Mouse (Mus musculus) kidney, embryonic 14.5 days (tissue): ENCODE data around the gene Hmcn1. TPM values are rescaled to one million over a fixed set of nuclear protein-coding genes. Genes with fewer than 3 reads are reported as not detected.

Experiments used
- ATAC-seq: fragments of 200-750 bp; cut with Nextera tagmentation; 2 replicates; pipeline ENCODE4 v1.8.0; 2017; ENCODE audit warnings: moderate number of reproducible peaks, mild to moderate bottlenecking, moderate TSS enrichment, moderate library complexity; ENCODE audit not compliant: low FRiP score, low TSS enrichment
- H3K27ac ChIP-seq: fragments of 300-500 bp; sonication (generic); 2 replicates; pipeline ENCODE4 v1.5.1; 2014; ENCODE audit warnings: low read depth, mild to moderate bottlenecking, low read length, moderate library complexity, mixed read lengths
- H3K27me3 ChIP-seq: fragments of 300-500 bp; sonication (generic); 2 replicates; pipeline ENCODE4 v1.6.1; 2014; ENCODE audit warnings: mild to moderate bottlenecking, low read length; ENCODE audit not compliant: control insufficient read depth, insufficient read depth
- H3K36me3 ChIP-seq: fragments of 300-500 bp; sonication (generic); 2 replicates; pipeline ENCODE4 v1.6.1; 2014; ENCODE audit warnings: low read length, mixed read lengths; ENCODE audit not compliant: control insufficient read depth, insufficient read depth
- H3K4me1 ChIP-seq: fragments of 300-500 bp; sonication (generic); 2 replicates; pipeline ENCODE4 v1.6.1; 2014; ENCODE audit warnings: low read length, mixed read lengths; ENCODE audit not compliant: control insufficient read depth, insufficient read depth
- H3K4me2 ChIP-seq: fragments of 300-500 bp; sonication (generic); replicated peaks from 2 replicates; pipeline ENCODE4 v1.6.1; 2014; ENCODE audit warnings: low read depth, mild to moderate bottlenecking, low read length
- H3K4me3 ChIP-seq: fragments of 300-500 bp; sonication (generic); 2 replicates; pipeline ENCODE4 v1.5.1; 2014; ENCODE audit warnings: mild to moderate bottlenecking, low read length
- H3K9ac ChIP-seq: fragments of 300-500 bp; sonication (generic); 2 replicates; pipeline ENCODE4 v1.6.1; 2014; ENCODE audit warnings: low read depth, mild to moderate bottlenecking, low read length, moderate library complexity
- H3K9me3 ChIP-seq: fragments of 300-500 bp; sonication (generic); 2 replicates; pipeline ENCODE4 v1.6.1; 2016; ENCODE audit warnings: low read length; ENCODE audit not compliant: control insufficient read depth
- WGBS: fragments of 180-500 bp; shearing (Covaris S2); extraction: QIAGEN DNeasy Blood & Tissue Kit; methylation state at CpG from one replicate; pipeline ENCODE4 v1.1.7; 2014; 5-methylcytosine and 5-hydroxymethylcytosine counted together
- polyA plus RNA-seq: library from polyadenylated mRNA; unstranded; fragments of >200 nt; fragmentation: Nextera tagmentation; extraction: Ambion mirVana; gene quantifications from 2 replicates; pipeline ENCODE4 v1.2.1, GENCODE M21; 2014

Hmcn1 gene
- polyA plus RNA-seq, 1 experiment from 2014 or later, result 34.0 TPM

- WGBS, result 54% methylated on average over 5 of the region's 5 CpGs
- H3K9ac ChIP-seq, result no peak overlapping the region
- no peak for ATAC-seq
- no peak overlapping the region for H3K27ac ChIP-seq
- no peaks in the 10 kb centered on the region for H3K36me3 ChIP-seq
- H3K27me3 ChIP-seq, result no peaks in the 10 kb centered on the region
- H3K9me3 ChIP-seq, result no peaks in the 10 kb centered on the region
- H3K4me3 ChIP-seq, result no peak overlapping the region
- H3K4me1 ChIP-seq, result 0 out of 2 replicates have a peak, but pooled peaks cover 3% of the 10 kb centered on the region
- no peak overlapping the region for H3K4me2 ChIP-seq
Observed at GRCm38 (mm10) chr1:150959486-150960074, 33.7 kb downstream of the Hmcn1 start.

- no peak overlapping the region for H3K27ac ChIP-seq
- ATAC-seq, result no peak
- H3K4me1 ChIP-seq, result peaks cover 35% of the 10 kb centered on the region
- WGBS, result 47% methylated on average over 5 of the region's 5 CpGs
- no peak overlapping the region for H3K4me2 ChIP-seq
- no peaks in the 10 kb centered on the region for H3K36me3 ChIP-seq
- no peak overlapping the region for H3K4me3 ChIP-seq
- H3K9ac ChIP-seq, result no peak overlapping the region
- H3K27me3 ChIP-seq, result no peaks in the 10 kb centered on the region
- no peaks in the 10 kb centered on the region for H3K9me3 ChIP-seq
Observed at GRCm38 (mm10) chr1:150951004-150951403, 42.2 kb downstream of the Hmcn1 start.

GRCm38 (mm10) chr1:150950046-150950445 lies 43.2 kb downstream of the Hmcn1 start:
- WGBS, result 8% methylated on average over 3 of the region's 3 CpGs
- H3K4me3 ChIP-seq, result no peak overlapping the region

GRCm38 (mm10) chr1:150948911-150949310 lies 44.3 kb downstream of the Hmcn1 start:
- Histone ChIP-seq H3K9ac (no peak overlapping the region), H3K4me1 (peaks cover 35% of the 10 kb centered on the region), H3K4me2 (no peak overlapping the region), H3K36me3 (no peaks in the 10 kb centered on the region), H3K9me3 (no peaks in the 10 kb centered on the region), H3K27ac (no peak overlapping the region), H3K4me3 (no peak overlapping the region), H3K27me3 (no peaks in the 10 kb centered on the region)
- no peak for ATAC-seq
- WGBS, result 70% methylated on average over 2 of the region's 2 CpGs

More at GRCm38 (mm10) chr1:150950046-150950445, 43.2 kb downstream of the Hmcn1 start:
- H3K27ac ChIP-seq, result peak overlapping the region; percentile 3; the same call in 1 of the 2 replicates
- no peaks in the 10 kb centered on the region for H3K9me3 ChIP-seq
- ATAC-seq, result peak; percentile 93
- no peaks in the 10 kb centered on the region for H3K36me3 ChIP-seq
- H3K4me1 ChIP-seq, result peaks cover 35% of the 10 kb centered on the region
- H3K27me3 ChIP-seq, result no peaks in the 10 kb centered on the region
- no peak overlapping the region for H3K9ac ChIP-seq
- H3K4me2 ChIP-seq, result no peak overlapping the region

- Histone ChIP-seq H3K4me3 (no peak overlapping the region), H3K27me3 (no peaks in the 10 kb centered on the region), H3K9me3 (no peaks in the 10 kb centered on the region), H3K4me1 (peaks cover 4% of the 10 kb centered on the region), H3K4me2 (no peak overlapping the region), H3K27ac (no peak overlapping the region), H3K36me3 (no peaks in the 10 kb centered on the region), H3K9ac (no peak overlapping the region)
- WGBS, result 27% methylated on average over 2 of the region's 2 CpGs
- no peak for ATAC-seq
Observed at GRCm38 (mm10) chr1:150943601-150944000, 49.6 kb downstream of the Hmcn1 start.

GRCm38 (mm10) chr1:150942143-150942542 lies 51.1 kb downstream of the Hmcn1 start:
- no peak overlapping the region for H3K9ac ChIP-seq
- 88% methylated on average over 2 of the region's 2 CpGs for WGBS
- H3K4me2 ChIP-seq, result no peak overlapping the region
- H3K36me3 ChIP-seq, result no peaks in the 10 kb centered on the region
- peaks cover 4% of the 10 kb centered on the region for H3K4me1 ChIP-seq
- no peak overlapping the region for H3K4me3 ChIP-seq
- no peak for ATAC-seq
- H3K27ac ChIP-seq, result no peak overlapping the region
- H3K27me3 ChIP-seq, result no peaks in the 10 kb centered on the region
- H3K9me3 ChIP-seq, result no peaks in the 10 kb centered on the region

GRCm38 (mm10) chr1:150936821-150937220 lies 56.4 kb downstream of the Hmcn1 start:
- H3K27ac ChIP-seq, result no peak overlapping the region
- H3K4me1 ChIP-seq, result no peaks in the 10 kb centered on the region
- H3K36me3 ChIP-seq, result no peaks in the 10 kb centered on the region
- H3K4me2 ChIP-seq, result no peak overlapping the region
- ATAC-seq, result no peak
- H3K4me3 ChIP-seq, result no peak overlapping the region
- 63% methylated on average over 4 of the region's 4 CpGs for WGBS
- no peaks in the 10 kb centered on the region for H3K27me3 ChIP-seq
- H3K9me3 ChIP-seq, result no peaks in the 10 kb centered on the region
- no peak overlapping the region for H3K9ac ChIP-seq

- Histone ChIP-seq H3K27me3 (no peaks in the 10 kb centered on the region), H3K4me3 (no peak overlapping the region), H3K9me3 (no peaks in the 10 kb centered on the region), H3K9ac (no peak overlapping the region), H3K4me1 (no peaks in the 10 kb centered on the region), H3K36me3 (no peaks in the 10 kb centered on the region), H3K27ac (no peak overlapping the region), H3K4me2 (no peak overlapping the region)
- ATAC-seq, result no peak
- 47% methylated on average over 9 of the region's 9 CpGs for WGBS
Observed at GRCm38 (mm10) chr1:150933616-150934015, 59.6 kb downstream of the Hmcn1 start.

GRCm38 (mm10) chr1:150920860-150921259 lies 72.4 kb downstream of the Hmcn1 start:
- Histone ChIP-seq H3K9me3 (no peaks in the 10 kb centered on the region), H3K27me3 (no peaks in the 10 kb centered on the region), H3K4me3 (no peak overlapping the region), H3K9ac (no peak overlapping the region), H3K36me3 (no peaks in the 10 kb centered on the region), H3K4me2 (no peak overlapping the region), H3K4me1 (0 out of 2 replicates have a peak, but pooled peaks cover 5% of the 10 kb centered on the region), H3K27ac (no peak overlapping the region)
- 82% methylated on average over 9 of the region's 9 CpGs for WGBS
- ATAC-seq, result no peak
